Mouse (Mus musculus) layer of hippocampus, postnatal 14 days (tissue): ENCODE measurements around the gene Zmiz1. TPM values are rescaled to one million over a fixed set of nuclear protein-coding genes. Genes with fewer than 3 reads are reported as not detected.
A peak's percentile ranks its signal among the peaks of the same experiment; 100 is the strongest.

Experiments
- DNase-seq, 2 experiments: peaks; one replicate each; pipeline ENCODE4 v3.0.0; 2021 to 2022; ENCODE audit warnings: low spot score in 2 of 2, mixed read lengths in 1 of 2
- total RNA-seq, 2 experiments: library from RNA; stranded (reverse); gene quantifications; 2 replicates each; pipeline ENCODE4 v1.2.3; 2021

Gene Zmiz1
- total RNA-seq, 2 experiments from 2014 or later = 104 to 105 TPM

DNA sequence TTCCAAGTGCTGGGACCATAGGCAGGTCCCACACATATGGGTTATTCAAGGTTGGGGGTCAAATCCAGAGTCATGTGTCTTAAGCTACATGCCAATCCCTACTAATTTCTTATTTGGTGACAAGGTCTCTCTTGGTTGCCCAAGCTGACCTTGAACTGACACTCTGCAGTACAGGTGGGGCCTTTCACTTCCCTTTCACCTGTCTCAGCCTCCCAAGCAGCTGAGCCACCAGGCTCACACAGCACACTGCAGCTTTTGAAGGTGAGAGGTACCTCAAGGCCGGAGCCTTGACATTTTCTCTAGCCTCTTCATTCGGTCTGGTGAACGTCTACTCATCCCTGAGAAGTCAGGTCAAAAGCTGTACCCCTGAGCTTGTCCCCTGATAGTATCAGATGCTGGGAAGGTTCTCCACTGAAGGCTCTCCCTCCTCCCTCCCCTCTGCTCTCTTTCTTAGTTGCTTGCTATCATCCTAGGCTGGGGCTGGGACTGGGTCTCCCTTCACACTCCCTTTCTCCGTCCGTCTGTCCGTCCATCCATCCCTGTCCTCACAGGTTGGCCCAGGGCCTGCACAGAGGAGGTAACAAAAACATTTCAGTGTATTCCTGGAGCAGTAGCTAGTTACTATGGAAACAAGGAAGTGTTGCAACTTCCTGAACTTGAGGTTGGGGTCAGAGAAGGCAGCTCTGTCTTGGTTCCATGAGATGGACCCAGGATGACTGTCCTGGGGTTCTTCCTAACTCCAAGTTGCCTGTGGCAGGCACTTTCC is 13.3 kb downstream of the Zmiz1 start:
- no peak for DNase-seq

DNA sequence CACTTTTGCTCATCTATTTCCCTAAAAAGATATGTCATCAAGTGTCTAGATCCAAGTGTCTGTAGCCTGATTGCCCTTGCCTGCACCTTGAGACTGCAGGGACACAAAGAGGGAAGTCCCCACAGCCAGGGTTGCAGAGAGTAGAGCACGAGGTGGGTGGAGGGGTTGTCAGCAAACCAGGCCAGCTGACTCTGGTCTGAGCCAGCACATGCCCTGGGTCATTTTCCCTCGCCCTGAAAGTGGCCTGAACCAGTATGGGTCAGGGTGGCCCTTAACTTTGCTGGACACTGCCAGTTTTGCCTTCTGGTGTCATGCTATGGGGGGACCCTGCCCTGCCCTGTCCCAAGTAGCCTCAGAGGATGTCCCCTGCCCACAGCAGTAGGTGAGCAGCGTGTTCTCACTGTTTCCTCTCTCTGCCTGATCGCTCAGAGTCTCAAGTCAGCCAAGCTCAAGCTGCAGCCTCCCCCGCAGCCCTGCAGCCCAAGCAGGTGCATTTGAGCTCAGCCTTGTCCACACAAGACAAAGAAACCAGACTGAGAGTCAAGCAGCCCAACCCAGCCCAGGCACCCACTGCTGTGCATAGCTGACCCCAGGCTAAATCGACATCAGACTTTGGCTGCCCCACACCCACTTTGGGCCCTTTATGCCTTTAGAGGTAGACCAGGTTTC is 14.1 kb downstream of the Zmiz1 start:
- no peak for DNase-seq

GRCm38 (mm10) chr14:25474017-25474416 is 15.0 kb downstream of the Zmiz1 start:
- DNase-seq = no peak

- DNase-seq = no peak
These were observed 15.7 kb downstream of the Zmiz1 start for GRCm38 (mm10) chr14:25474732-25475131.

GRCm38 (mm10) chr14:25476048-25476447 is 17.1 kb downstream of the Zmiz1 start:
- no peak for DNase-seq

DNA sequence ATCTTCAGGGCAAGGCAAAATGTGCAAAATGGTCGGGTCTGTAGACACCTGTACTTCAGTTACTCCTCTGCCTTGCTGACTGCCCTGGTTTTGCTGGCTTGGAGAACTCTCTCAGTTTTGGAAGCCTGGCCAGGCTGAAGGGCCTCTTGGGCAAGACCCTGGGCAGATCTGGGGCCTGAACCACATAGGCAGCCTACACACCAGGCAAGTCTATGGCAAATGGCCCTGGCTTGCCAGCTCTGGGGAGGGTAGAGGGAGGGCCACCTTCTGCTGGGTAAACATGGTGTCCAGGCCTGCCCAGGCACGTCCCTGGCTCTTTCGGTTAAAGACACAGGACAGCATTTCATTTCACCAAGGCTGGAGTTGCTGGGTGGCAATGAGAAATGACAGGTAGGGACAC is 17.5 kb downstream of the Zmiz1 start:
- DNase-seq = no peak

DNA sequence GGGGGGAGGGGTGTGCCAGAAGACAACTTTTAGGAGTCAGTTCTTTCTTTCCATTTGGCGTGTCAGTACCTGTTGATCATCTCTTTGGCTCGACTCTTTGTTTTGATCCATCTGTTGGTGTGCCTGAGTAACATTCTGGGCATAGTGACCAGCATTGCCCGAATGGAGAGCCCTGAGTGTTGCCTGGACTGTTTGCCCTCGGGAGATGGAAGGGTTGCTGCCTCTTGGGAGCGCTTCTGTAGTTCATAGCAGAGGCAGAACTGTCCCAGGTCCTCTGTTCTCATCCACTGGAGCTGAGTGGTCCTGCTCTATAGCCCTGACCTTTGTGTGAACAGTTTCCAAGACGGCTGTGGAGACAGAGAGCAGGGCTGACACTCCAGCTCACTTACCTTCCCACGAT is 18.3 kb downstream of the Zmiz1 start:
- no peak for DNase-seq

DNA sequence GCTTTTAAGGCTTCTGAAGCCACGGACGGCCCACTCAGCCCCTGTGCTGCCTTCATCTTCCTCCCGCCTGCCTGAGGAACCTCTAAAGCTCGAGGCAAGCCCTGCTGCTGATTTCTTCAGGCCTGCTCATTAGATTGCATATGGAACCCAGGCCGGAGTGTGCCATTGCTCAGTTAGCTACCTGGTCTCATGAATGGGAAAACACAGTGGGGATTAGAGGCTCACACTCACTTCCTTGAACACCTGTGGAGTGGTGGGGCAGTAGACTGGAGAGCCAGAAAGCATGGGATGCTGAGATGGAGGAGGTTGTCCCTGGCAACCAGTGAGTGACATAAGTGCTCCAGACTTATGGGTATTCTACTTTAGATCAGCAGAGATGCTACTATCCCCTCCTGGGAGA is 19.3 kb downstream of the Zmiz1 start:
- no peak for DNase-seq

- DNase-seq = peak in 1 of 2 experiments; percentile 54
These were observed 19.8 kb downstream of the Zmiz1 start for GRCm38 (mm10) chr14:25478755-25479154.

GRCm38 (mm10) chr14:25479841-25480252 is 20.9 kb downstream of the Zmiz1 start:
- DNase-seq = no peak

GRCm38 (mm10) chr14:25480443-25480842 is 21.5 kb downstream of the Zmiz1 start:
- DNase-seq = no peak

GRCm38 (mm10) chr14:25480916-25481666 is 22.1 kb downstream of the Zmiz1 start:
- DNase-seq = no peak

DNA sequence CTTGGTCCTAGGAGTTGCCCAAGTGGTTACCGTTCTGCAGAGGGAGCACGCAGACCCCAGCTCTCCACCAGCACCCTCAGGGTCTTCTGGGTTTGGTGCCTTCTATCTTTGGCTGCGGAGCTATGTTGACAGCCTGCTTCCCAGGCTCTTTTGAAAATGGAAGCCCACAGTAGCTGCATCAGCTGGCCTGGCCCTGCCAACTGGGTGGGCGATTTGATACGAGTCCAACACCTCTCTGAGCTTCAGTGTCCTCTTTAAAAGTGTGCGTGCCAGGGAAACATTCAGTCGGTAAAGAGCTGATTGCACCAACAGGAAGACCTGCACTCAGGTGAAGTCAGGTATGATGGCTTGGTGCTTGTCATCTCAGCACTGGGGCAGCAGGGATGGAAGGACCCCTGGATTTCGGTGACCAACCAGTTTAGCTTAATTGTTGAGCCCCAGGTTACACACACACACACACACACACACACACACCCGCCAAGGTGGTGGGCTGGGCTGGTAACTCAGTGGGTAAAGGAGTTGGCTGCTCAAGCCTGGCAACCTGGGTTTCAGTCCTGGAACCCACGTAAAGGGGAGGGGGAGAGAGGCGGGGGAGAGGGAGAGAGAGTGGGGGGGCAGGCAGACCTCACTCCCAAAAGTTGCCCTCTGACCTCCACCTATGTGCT is 22.8 kb downstream of the Zmiz1 start:
- no peak for DNase-seq

DNA sequence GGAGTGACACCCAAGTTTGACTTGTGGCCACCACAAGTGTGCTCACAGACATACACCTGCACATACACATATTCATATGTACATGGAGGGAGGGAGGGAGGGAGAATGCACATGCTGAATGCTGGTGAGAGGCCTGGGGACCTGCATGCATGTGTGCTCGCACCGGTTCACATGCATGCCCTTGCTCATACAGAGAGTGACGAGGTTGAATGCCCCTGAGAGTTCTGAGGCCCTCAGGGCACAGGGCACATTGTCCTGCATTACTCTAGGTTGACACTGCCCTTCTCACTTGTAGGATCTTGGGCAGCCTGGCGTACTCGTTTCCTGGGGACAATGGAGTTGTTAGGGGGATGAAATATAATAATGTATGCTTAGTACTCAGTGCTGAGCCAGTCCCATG is 23.4 kb downstream of the Zmiz1 start:
- no peak for DNase-seq

GRCm38 (mm10) chr14:25483285-25483684 is 24.3 kb downstream of the Zmiz1 start:
- DNase-seq = no peak

DNA sequence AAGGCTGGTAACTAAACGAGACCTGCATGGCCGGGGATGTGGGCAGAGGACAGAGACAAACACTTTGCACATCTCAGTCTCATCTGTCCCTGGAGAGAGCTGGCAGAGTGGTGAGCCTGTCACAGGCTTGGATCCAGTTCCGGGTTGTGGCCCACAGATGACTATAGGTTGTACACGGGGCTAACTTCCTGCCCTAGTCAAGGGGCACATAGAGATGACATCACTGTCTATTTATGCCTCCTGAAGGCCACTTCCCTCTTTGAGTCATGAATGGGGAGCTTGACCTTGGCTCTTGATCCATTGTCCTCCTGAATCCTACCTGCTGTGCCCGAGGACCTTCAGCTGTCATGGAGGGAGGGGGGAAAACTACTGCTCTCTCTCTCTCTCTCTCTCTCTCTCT is 25.1 kb downstream of the Zmiz1 start:
- no peak for DNase-seq

GRCm38 (mm10) chr14:25486220-25486619 is 27.2 kb downstream of the Zmiz1 start:
- no peak for DNase-seq

DNA sequence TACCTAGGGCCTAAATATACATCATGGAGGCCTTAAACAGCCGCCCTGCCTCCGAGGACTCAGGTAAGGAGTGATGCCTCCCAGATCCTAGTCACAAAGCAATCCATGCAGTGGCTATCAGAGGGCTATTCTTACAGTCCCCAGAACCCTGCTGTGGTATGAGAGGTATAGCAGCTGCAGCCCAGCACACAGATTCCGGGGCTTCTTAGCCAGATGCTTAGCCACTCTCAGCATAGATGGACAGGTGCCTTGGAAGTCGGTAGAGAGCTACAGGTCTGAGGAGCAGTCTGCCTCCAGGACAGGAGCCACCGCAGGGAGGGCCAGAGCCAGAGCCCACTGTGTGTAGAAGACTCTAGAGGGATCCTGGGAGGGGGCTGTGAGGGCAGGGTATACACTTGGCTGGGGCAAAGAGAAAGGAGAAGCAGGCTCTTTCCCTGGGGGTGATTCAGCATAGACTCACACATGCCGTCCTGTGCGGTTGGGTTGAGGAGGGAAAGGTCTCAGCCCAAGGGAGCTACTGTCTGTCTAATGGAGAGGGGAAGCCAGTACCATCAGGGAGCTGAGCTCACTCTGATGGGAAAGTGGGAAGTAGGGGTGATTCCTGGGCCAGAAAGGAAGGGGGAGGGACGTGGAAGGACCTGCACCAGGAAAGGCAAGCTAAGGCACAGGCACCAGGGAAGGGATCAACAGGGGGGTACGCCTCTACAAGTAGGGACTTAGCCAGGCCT is 27.9 kb downstream of the Zmiz1 start:
- no peak for DNase-seq

DNA sequence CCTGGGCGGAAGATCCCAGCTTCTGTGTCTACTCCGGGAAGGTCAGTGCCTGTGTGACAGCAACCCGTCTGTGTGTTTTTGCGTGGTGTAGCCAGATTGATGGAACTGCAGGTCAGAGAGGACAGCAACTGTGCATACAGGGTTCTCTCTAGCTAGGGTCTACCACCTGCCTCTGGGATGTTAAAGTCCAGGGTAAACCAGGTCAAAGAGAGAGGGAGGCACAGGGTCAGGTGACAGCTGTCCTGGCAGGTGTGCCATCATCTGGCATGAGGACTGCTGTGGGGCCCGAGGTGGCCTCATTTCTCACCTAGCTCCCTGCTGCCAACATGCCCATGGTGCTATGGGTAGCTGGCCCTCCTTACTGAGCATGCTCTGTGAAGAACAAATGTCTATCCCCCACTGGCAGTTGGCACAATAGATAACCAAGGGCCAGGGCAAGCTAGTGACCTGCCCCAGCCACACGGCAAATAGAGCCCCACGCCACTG is 28.5 kb downstream of the Zmiz1 start:
- no peak for DNase-seq

GRCm38 (mm10) chr14:25488097-25488613 is 29.2 kb downstream of the Zmiz1 start:
- no peak for DNase-seq
